Mouse (Mus musculus) heart, adult 18-20 months (tissue): ENCODE measurements at regions not wholly inside any gene's neighbourhood (a gene's known extent, or its start where the extent isn't known, plus 50 kb on each side); places are given as distances from the start of the nearest gene placed in this dataset.

Experiments used
- DNase-seq, 2 experiments: peaks; one replicate each; pipeline ENCODE4 v3.0.0; 2021 to 2022; ENCODE audit warnings: mixed read lengths in 1 of 2

- no peak for DNase-seq
Measured at GRCm38 (mm10) chr5:99165807-99166360, 128.7 kb upstream of the Prkg2 start.

- peak; percentile 10 to 57 for DNase-seq
Measured at GRCm38 (mm10) chr5:99157973-99158372, 120.8 kb upstream of the Prkg2 start.

- no peak for DNase-seq
Measured at GRCm38 (mm10) chr5:99153269-99153850, 116.2 kb upstream of the Prkg2 start.

GRCm38 (mm10) chr5:99152299-99152698 is 115.1 kb upstream of the Prkg2 start:
- DNase-seq, result no peak

GRCm38 (mm10) chr5:99149904-99150303 is 112.8 kb upstream of the Prkg2 start:
- no peak for DNase-seq

- DNase-seq, result no peak
Measured at GRCm38 (mm10) chr5:99132670-99133069, 95.5 kb upstream of the Prkg2 start.

- no peak for DNase-seq
Measured at GRCm38 (mm10) chr5:99128628-99129027, 91.5 kb upstream of the Prkg2 start.

GRCm38 (mm10) chr5:99125418-99125817 is 88.3 kb upstream of the Prkg2 start:
- no peak for DNase-seq

- no peak for DNase-seq
Measured at GRCm38 (mm10) chr5:99111755-99112154, 74.6 kb upstream of the Prkg2 start.

- DNase-seq, result no peak
Measured at GRCm38 (mm10) chr5:99111235-99111634, 74.1 kb upstream of the Prkg2 start.

GRCm38 (mm10) chr5:99099727-99100116 is 62.6 kb upstream of the Prkg2 start:
- DNase-seq, result no peak

- DNase-seq, result no peak
Measured at GRCm38 (mm10) chr5:99099014-99099726, 62.0 kb upstream of the Prkg2 start.
